Mouse (Mus musculus): ENCODE results near the gene Prickle1. TPM values are rescaled to one million over a fixed set of nuclear protein-coding genes. Genes with fewer than 3 reads are reported as not detected.

Gene Prickle1
- total RNA-seq, 1 experiment from 2014 or later, result 22.2 TPM

Other genes starting within 250 kb of the Prickle1 start
- 89.3 and 92.4 TPM in 2 replicates for gene Zcrb1, start 197.6 kb downstream of the Prickle1 start, total RNA-seq (2021)
- 39.2 and 39.8 TPM in 2 replicates for gene Pphln1, start 197.5 kb downstream of the Prickle1 start, total RNA-seq (2021)